Mouse (Mus musculus) liver, adult (tissue): Measurements from ENCODE around the gene Col4a6.

Experiments used
- GATA4 ChIP-seq: IDR thresholded peaks from 2 replicates; pipeline ENCODE4 v1.6.1; 2014; ENCODE audit warnings: mild to moderate bottlenecking, low read length; ENCODE audit not compliant: insufficient replicate concordance

Col4a6 gene

GRCm38 (mm10) chrX:141473470-141474302 lies at the start of gene Col4a6:
Gene Col4a6 (minus strand): TSS chrX:141474076.
- no peak for TF ChIP-seq GATA4

GRCm38 (mm10) chrX:141503125-141503524 lies 29.2 kb upstream of the Col4a6 start:
- TF ChIP-seq GATA4: no peak

GRCm38 (mm10) chrX:141494545-141494944 lies 20.7 kb upstream of the Col4a6 start:
- TF ChIP-seq GATA4: no peak

DNA sequence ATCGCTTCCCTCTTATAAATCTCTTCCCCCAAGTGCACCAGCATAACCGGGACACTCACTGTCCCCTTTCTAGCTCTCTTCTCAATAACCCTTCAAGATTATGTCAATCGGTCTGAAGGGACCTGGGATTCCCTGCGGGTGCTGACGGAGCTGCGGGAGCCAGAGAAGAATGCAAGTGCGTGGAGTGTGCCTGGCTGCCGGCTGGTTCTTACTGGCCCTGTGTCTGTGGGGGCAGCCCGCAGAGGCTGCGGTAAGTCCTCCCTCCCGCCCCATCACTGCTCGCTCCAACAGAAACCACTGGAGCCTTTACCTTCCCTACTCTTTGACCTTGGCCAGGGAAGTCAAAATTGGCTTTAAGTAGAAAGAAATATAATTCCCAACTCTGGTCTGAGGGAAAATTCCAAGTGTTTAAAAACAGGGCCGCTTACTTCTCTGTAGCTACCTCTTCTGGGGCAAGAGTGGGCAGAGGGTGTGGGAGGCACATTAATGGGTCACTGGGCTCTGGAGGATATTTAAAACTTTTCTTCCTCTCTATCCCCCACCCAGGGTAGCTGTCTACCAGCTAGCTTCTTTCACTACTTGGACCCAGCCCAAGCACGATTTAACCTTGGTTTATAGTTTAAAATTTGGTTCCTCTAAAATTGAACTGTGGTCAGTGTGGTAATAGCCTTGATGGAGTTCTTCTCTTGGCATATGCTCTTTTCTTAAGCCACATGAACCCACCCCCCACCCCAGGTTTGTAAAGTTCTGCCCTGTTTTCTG lies 1.9 kb upstream of the Col4a6 start:
- no peak for TF ChIP-seq GATA4

- no peak for TF ChIP-seq GATA4
Observed at GRCm38 (mm10) chrX:141475110-141475509, 1.2 kb upstream of the Col4a6 start, which contains the start of gene Col4a5. Gene Col4a5 (plus strand): TSS chrX:141475385.

DNA sequence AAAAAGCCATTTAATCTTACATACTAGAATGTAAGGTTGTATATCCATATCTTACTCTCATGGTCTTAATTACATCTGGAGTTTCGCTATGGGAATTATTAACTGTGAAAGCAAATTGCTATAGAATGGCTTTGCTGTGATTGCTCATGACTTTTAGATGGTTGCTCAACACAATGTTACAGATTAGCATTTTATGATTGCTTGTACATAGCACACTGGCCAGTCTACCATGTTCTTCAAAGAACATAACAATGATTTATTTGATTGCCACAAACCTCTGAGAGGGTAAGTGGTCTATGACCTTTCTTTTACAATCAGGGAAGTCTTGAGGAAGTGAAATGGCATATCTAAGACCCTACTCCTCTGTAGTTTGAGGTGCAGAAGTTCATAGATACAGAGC lies 25.9 kb downstream of the Col4a6 start:
- no peak for TF ChIP-seq GATA4

GRCm38 (mm10) chrX:141439423-141439822 lies 34.5 kb downstream of the Col4a6 start:
- no peak for TF ChIP-seq GATA4

DNA sequence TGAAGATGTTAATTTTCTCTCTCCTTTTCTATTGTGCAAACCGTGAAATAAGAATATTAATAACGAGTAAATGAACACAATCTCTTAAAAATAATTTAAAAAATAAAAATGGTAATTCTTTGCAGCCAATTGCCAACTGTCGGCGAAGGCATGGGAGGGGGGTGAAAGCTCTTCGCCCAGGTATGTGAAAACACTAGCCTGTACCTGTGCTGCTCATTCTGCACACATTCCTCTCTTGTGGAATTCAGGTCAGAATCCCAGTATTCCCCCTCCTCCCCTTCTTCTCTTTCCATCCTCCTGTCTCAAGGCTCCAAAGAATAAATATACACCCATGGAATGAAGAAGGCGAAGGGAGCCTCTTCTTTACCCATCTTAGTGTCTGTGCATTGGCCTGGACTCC lies 37.1 kb downstream of the Col4a6 start:
- no peak for TF ChIP-seq GATA4

DNA sequence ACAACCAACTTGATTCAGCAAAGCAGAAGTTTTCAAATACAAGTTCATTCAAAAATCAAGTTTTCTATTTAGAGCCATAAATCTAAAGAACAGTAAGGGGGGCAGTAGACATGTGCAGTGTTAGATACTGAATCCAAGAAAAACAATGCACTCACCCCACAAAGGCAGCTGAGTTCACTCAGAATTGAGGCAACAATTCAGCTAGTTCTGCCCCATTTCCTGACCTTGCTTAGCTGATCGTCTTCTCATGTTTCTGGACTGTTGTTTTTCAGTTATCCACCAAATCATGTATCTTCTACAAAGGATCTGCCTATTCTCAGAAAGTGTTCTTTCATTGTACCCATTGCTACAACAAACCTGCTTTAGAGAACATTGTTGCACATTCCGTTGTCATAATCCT lies 58.6 kb downstream of the Col4a6 start:
- no peak for TF ChIP-seq GATA4

DNA sequence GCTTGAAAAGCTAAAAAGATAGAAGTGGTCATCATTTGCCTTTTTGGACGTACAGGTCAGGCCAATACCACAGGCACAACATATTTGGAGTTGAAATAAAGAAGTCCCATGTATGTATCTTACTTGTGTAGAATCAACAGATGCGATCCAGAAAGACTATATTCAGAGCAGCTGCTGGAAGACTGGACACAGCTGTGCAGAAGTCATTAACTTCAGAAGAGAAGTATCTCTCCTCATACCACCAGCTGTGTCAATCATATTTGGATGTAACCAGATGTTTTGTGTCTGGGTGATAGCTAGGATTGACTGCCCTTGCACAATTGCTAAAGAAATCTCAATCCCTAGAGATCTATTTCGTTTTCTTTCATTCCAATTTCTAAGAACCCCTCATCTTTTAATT lies 77.6 kb downstream of the Col4a6 start:
- TF ChIP-seq GATA4: no peak

GRCm38 (mm10) chrX:141385399-141386105 lies 88.3 kb downstream of the Col4a6 start:
- TF ChIP-seq GATA4: no peak

DNA sequence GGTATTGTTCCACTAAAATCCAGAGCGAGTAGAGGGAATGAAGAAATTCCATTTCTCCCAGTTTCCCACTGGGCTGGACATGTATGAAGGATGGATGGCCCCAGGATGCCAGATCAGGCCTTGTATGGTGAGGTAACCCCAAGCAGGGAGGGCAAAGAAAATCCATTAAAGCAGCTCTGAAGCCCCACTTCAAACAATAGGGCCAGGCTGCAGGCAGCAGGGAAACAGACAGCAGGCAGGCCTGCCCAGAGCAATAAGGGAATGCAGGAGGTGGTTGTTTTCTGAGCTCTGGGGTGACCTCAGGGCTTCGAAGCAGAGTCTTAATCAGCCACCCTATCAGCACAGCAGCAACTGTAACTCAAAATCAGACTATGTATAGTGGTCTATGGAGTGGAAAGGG lies 89.2 kb downstream of the Col4a6 start:
- TF ChIP-seq GATA4: no peak

GRCm38 (mm10) chrX:141370276-141370675 lies 103.6 kb downstream of the Col4a6 start:
- TF ChIP-seq GATA4: no peak

- TF ChIP-seq GATA4: no peak
Observed at GRCm38 (mm10) chrX:141363331-141363730, 110.5 kb downstream of the Col4a6 start.

DNA sequence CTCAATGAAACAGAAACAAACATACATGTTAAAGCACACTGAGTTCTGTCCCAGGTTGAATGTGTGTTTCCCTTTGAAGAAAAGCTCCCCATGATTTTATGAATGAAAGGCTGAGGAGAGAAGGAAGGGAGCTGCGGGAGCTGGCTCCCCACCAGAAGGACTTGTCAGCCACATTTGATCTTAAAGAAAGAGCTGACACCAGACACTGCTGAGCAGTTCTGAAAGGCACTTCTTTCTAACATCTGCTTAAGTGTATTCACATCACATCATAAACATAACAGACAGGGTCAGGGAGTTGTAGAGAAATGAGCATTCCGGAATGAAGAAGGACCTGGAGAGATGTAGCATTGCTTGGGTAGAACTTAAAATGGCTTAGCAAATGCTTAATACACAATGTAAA lies 132.5 kb downstream of the Col4a6 start:
- TF ChIP-seq GATA4: no peak

GRCm38 (mm10) chrX:141328044-141328443 lies 145.8 kb downstream of the Col4a6 start:
- TF ChIP-seq GATA4: no peak
